Mouse (Mus musculus): Measurements from ENCODE around the gene Ube2j2. TPM values are rescaled to one million over a fixed set of nuclear protein-coding genes. Genes with fewer than 3 reads are reported as not detected.

Ube2j2 gene
- polyA plus RNA-seq, 1 experiment = 114 TPM

DNA sequence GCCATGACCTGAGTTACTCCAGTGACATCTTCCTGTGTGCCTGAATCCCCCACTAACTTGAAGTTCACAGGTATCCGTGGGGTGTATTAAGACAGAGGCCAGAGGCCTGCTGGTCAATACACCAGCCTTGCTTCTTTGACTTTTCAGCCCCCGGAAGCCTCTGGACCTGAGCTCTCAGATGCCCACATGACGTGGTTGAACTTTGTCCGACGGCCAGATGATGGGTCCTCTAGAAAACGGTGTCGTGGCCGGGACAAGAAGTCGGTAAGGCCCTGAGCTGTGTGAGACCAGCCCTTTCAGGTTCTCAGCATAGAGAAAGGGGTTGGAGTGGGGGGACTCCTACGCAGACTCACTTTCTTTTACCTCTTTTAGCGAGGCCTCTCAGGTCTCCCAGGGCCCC lies 20.8 kb downstream of the Ube2j2 start:
- no peak for DNase-seq (ENCODE audit: low read depth)
- TF ChIP-seq POLR2A (IDR thresholded peaks at IDR 0.05; ENCODE audit: borderline replicate concordance, extremely low read depth, insufficient read depth, insufficient read length, poor library complexity, severe bottlenecking) = no peak
- TF ChIP-seq CTCF (IDR thresholded peaks at IDR 0.05; ENCODE audit: borderline replicate concordance, extremely low read depth, insufficient read depth, insufficient read length) = no peak

DNA sequence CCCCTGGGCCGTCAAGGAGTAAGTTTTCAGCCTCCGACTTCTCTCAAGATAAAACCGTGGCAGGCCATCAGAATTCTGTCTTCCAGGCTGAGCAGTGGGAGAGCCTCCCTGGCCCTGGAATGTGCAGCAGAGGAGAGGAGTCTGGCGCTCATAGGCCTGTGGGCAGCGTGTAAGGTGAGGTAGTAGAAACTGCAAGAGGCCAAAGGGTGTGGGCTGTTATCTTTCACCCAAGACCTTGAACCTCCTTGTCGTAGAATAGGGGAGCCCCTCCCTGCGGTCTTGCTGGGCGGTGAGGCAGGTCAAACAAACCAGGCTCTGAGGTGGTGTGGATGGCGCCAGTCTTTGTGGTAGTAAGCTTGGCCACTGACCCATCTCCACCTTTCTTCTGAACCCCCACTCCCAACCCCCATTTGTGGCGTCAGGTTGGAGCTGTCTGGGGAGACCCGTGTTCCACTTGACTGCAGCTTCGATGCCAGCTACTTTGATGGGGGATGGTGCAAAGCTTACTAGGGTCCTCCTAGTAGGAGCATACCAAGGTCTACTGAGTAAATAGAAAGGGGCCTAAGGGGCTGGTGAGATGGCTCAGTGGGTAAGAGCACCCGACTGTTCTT lies 25.5 kb downstream of the Ube2j2 start:
- no peak for DNase-seq (ENCODE audit: low read depth)
- TF ChIP-seq POLR2A (IDR thresholded peaks at IDR 0.05; ENCODE audit: borderline replicate concordance, extremely low read depth, insufficient read depth, insufficient read length, poor library complexity, severe bottlenecking) (no peak), CTCF (IDR thresholded peaks at IDR 0.05; ENCODE audit: borderline replicate concordance, extremely low read depth, insufficient read depth, insufficient read length) (no peak)

GRCm38 (mm10) chr4:155970286-155970685 lies 26.7 kb downstream of the Ube2j2 start:
- DNase-seq (ENCODE audit: low read depth) = no peak
- no peak for TF ChIP-seq POLR2A (IDR thresholded peaks at IDR 0.05; ENCODE audit: borderline replicate concordance, extremely low read depth, insufficient read depth, insufficient read length, poor library complexity, severe bottlenecking)
- no peak for TF ChIP-seq CTCF (IDR thresholded peaks at IDR 0.05; ENCODE audit: borderline replicate concordance, extremely low read depth, insufficient read depth, insufficient read length)

GRCm38 (mm10) chr4:155972651-155973050 lies 29.0 kb downstream of the Ube2j2 start:
- DNase-seq (ENCODE audit: low read depth) = no peak
- TF ChIP-seq CTCF (IDR thresholded peaks at IDR 0.05; ENCODE audit: borderline replicate concordance, extremely low read depth, insufficient read depth, insufficient read length) (no peak), POLR2A (IDR thresholded peaks at IDR 0.05; ENCODE audit: borderline replicate concordance, extremely low read depth, insufficient read depth, insufficient read length, poor library complexity, severe bottlenecking) (no peak)

GRCm38 (mm10) chr4:155973239-155973638 lies 29.6 kb downstream of the Ube2j2 start:
- TF ChIP-seq POLR2A (IDR thresholded peaks at IDR 0.05; ENCODE audit: borderline replicate concordance, extremely low read depth, insufficient read depth, insufficient read length, poor library complexity, severe bottlenecking) (no peak), CTCF (IDR thresholded peaks at IDR 0.05; ENCODE audit: borderline replicate concordance, extremely low read depth, insufficient read depth, insufficient read length) (no peak)
- no peak for DNase-seq (ENCODE audit: low read depth)

- TF ChIP-seq POLR2A (IDR thresholded peaks at IDR 0.05; ENCODE audit: borderline replicate concordance, extremely low read depth, insufficient read depth, insufficient read length, poor library complexity, severe bottlenecking) (no peak), CTCF (IDR thresholded peaks at IDR 0.05; ENCODE audit: borderline replicate concordance, extremely low read depth, insufficient read depth, insufficient read length) (no peak)
- no peak for DNase-seq (ENCODE audit: low read depth)
Measured at GRCm38 (mm10) chr4:155981436-155982082, 37.9 kb downstream of the Ube2j2 start.

GRCm38 (mm10) chr4:155983788-155984187 lies 40.2 kb downstream of the Ube2j2 start:
- TF ChIP-seq CTCF (IDR thresholded peaks at IDR 0.05; ENCODE audit: borderline replicate concordance, extremely low read depth, insufficient read depth, insufficient read length) = no peak
- peak; percentile 32 for DNase-seq (ENCODE audit: low read depth)

- DNase-seq (ENCODE audit: low read depth) = no peak
- TF ChIP-seq CTCF (IDR thresholded peaks at IDR 0.05; ENCODE audit: borderline replicate concordance, extremely low read depth, insufficient read depth, insufficient read length) = no peak
- no peak for TF ChIP-seq POLR2A (IDR thresholded peaks at IDR 0.05; ENCODE audit: borderline replicate concordance, extremely low read depth, insufficient read depth, insufficient read length, poor library complexity, severe bottlenecking)
Measured at GRCm38 (mm10) chr4:155991211-155991907, 47.7 kb downstream of the Ube2j2 start.

DNA sequence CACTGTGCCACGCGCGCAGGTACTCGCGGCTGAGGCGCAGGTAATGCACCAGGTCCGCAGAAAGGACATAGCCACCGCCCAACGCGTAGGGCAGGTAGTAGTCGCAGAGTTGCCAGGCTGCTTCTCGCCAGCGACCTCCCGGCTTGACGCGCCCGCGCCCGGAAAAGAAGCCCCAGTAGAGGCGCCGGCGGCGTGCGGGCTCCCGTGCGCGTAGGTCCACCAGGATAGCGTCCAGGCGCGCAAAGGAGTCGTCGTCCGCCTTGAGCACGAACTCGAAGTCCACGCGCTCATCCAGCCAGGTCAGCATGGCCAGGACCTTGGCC lies 48.2 kb downstream of the Ube2j2 start:
- DNase-seq (ENCODE audit: low read depth) = no peak
- TF ChIP-seq POLR2A (IDR thresholded peaks at IDR 0.05; ENCODE audit: borderline replicate concordance, extremely low read depth, insufficient read depth, insufficient read length, poor library complexity, severe bottlenecking) (no peak), CTCF (IDR thresholded peaks at IDR 0.05; ENCODE audit: borderline replicate concordance, extremely low read depth, insufficient read depth, insufficient read length) (no peak)

DNA sequence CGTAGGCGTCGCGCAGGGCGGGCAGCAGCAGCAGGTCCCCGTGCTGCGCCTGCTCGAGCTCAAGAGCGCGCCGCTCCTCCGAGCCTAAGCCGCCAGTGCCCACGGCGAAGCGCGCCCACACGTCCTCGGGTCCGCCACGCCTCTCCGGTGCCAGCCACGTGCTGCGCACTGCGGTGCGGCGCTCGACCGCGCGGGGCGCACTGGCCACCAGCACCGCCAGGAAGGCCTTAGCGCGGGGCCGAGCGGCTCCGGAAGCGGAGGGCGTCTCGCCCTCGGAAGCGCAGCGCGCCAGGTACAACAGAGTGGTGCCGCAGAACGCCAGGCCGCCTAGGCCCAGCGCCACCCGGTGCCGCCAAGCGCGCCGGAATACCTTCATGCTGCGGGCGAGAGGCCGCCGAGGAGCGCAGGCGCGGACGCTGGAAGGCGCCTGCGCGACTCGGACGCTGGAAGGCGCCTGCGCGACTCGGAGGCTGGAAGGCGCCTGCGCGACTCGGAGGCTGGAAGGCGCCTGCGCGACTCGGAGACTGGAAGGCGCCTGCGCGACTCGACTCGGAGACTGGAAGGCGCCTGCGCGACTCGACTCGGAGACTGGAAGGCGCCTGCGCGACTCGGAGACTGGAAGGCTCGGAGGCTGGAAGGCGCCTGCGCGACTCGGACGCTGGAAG lies 48.7 kb downstream of the Ube2j2 start, which contains the start of the genes B3galt6 and Sdf4:
B3galt6 (minus strand) TSS at position 409 of the 665 bp plus-strand sequence.
Sdf4 (plus strand) TSS at position 632 of the 665 bp plus-strand sequence.
- DNase-seq (ENCODE audit: low read depth) = peak; percentile 98
- peak; percentile 85 for TF ChIP-seq POLR2A (IDR thresholded peaks at IDR 0.05; ENCODE audit: borderline replicate concordance, extremely low read depth, insufficient read depth, insufficient read length, poor library complexity, severe bottlenecking)
- peak; percentile 74 for TF ChIP-seq CTCF (IDR thresholded peaks at IDR 0.05; ENCODE audit: borderline replicate concordance, extremely low read depth, insufficient read depth, insufficient read length)

GRCm38 (mm10) chr4:155992906-155993547 lies 49.4 kb downstream of the Ube2j2 start:
- TF ChIP-seq CTCF (IDR thresholded peaks at IDR 0.05; ENCODE audit: borderline replicate concordance, extremely low read depth, insufficient read depth, insufficient read length) = no peak
- peak; percentile 69; the same call in 1 of the 2 replicates for TF ChIP-seq POLR2A (IDR thresholded peaks at IDR 0.05; ENCODE audit: borderline replicate concordance, extremely low read depth, insufficient read depth, insufficient read length, poor library complexity, severe bottlenecking)
- DNase-seq (ENCODE audit: low read depth) = peak; percentile 98

All from brain, embryonic 14.5 days (tissue).